Mouse (Mus musculus): ENCODE data around the gene Gpr1. TPM values are rescaled to one million over a fixed set of nuclear protein-coding genes. Genes with fewer than 3 reads are reported as not detected.
A peak's percentile ranks its signal among the peaks of the same experiment; 100 is the strongest.

Gene Gpr1
- polyA plus RNA-seq, 1 experiment from 2014 or later: 0.21 TPM

DNA sequence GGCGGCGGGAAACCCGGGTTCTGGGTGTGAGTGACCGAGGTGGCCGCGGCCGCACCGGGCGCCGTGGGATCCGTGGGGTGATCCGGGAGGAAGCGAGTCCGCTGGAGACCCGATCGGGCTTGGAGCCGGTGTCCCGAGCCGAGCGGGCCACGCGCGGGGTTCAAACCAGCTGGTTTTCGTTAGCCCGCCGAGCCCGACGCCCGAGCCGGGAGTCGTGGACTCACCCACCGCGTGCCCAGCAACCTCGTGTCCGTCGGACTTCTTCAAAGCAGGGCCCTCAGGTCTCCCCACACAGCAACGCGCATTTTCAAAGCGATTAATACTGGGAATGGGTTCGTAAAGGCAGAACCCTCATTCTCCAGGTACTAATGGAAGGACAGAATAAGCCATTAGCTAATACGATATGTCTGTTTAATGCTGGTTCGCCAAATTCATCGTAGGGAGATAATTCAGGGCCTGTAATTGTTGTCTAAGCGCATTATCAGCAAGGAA is 34.1 kb upstream of the Gpr1 start:
- Histone ChIP-seq H3K4me3 (replicated peaks) (peak overlapping the region; percentile 32), H3K27me3 (replicated peaks) (peaks cover 67% of the 10 kb centered on the region), H3K36me3 (no peaks in the 10 kb centered on the region), H3K9me3 (no peaks in the 10 kb centered on the region), H3K27ac (no peak overlapping the region), H3K4me2 (replicated peaks) (peak overlapping the region; percentile 66), H3K9ac (peak overlapping the region; percentile 24; the same call in 1 of the 2 replicates), H3K4me1 (replicated peaks) (0 out of 2 replicates have a peak, but pooled peaks cover 4% of the 10 kb centered on the region)
- no peak for ATAC-seq
- WGBS: 3% methylated on average over 44 of the region's 44 CpGs

DNA sequence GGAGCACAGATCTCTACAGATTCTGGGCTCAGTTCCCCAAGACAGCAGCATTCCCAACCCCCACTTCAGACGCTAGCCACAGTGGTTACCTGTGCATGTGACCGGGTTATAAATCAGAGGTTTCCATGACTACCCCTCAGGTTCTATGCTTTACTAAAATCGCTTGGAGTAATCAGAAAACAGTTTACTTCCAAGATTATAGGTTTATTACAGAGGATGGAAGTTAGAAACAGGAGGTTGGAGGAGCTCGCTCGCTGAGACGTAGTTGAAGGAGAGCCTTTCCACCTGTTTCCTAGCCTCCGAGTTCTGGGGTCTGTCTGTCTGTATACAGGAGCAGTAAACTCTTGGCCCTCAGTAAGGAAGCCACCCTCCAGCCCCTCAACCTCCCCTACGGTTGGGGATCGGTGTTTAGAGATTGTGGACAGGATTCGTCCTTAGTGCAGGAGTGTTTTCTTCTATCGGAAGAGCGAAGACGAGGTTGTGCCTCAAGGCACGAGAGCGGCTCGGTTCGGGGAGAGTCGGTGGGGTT is 33.6 kb upstream of the Gpr1 start:
- H3K36me3 ChIP-seq: no peaks in the 10 kb centered on the region
- peak overlapping the region; percentile 24; the same call in 1 of the 2 replicates for H3K9ac ChIP-seq

DNA sequence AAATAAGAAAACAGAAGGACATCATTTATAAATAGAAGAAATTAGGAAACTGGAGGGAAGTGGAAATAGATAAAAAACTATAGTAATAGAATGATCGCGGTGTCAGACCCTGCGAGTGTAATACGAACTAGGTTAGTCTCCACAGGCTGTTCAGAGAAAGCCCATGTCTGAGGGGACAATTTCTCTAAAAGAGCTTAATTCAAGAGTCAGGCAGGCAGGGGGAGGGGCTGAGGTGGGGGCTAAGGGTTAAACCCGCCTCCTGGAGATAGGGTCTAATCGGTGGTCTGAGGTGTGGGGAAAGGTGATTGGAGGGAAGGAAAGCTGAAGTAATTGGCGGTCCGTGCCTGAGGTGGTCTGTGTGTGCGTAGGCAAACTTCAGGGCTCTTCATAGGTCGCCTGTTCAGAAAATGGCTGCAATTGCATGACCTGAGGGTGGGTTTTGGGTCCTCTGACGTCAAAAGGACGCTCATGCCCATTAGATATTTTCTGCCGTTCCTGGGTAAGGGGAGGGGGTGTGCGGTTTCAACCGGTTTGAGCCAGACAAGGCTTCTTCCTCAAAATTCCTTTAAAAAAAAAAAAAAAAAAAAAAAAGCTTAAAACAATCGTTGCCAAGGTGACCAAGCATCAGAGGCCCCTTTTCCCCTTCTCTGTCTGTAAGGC is 32.6 kb upstream of the Gpr1 start:
- Histone ChIP-seq H3K27ac (no peak overlapping the region), H3K36me3 (no peaks in the 10 kb centered on the region), H3K4me3 (replicated peaks) (no peak overlapping the region)

More for the DNA sequence above, 33.6 kb upstream of the Gpr1 start:
- Histone ChIP-seq H3K27ac (no peak overlapping the region), H3K4me2 (replicated peaks) (peak overlapping the region; percentile 66), H3K4me3 (replicated peaks) (peak overlapping the region; percentile 32), H3K4me1 (replicated peaks) (0 out of 2 replicates have a peak, but pooled peaks cover 4% of the 10 kb centered on the region), H3K27me3 (replicated peaks) (peaks cover 62% of the 10 kb centered on the region), H3K9me3 (no peaks in the 10 kb centered on the region)
- no peak; the same call in 1 of the 2 replicates for ATAC-seq
- WGBS: 1% methylated on average over 18 of the region's 18 CpGs

DNA sequence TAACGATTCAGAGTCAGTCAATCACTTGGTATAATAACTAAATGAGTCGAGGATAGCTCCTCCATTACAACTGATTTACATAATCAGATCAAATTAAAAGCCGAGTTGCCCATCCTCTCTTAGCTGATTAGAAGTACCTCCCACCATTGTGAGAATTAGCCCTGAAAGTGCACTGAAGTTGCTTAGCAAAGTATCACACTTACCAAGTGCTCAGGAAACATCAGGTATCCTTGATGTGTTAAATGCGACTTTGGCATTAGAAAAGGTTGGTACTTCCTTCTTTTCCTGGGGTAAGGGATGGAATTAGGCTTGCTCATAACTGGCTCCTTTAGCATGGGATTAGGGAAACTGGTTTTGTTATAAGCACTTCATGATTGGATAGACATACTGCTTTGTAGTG is 29.5 kb upstream of the Gpr1 start:
- Histone ChIP-seq H3K9ac (no peak overlapping the region), H3K4me2 (replicated peaks) (no peak overlapping the region), H3K27ac (no peak overlapping the region), H3K36me3 (no peaks in the 10 kb centered on the region), H3K4me3 (replicated peaks) (no peak overlapping the region), H3K9me3 (no peaks in the 10 kb centered on the region), H3K4me1 (replicated peaks) (0 out of 2 replicates have a peak, but pooled peaks cover 4% of the 10 kb centered on the region), H3K27me3 (replicated peaks) (peaks cover 30% of the 10 kb centered on the region)
- WGBS: 52% methylated on average over 4 of the region's 4 CpGs
- ATAC-seq: no peak

More for the DNA sequence above, 32.6 kb upstream of the Gpr1 start:
- Histone ChIP-seq H3K4me1 (replicated peaks) (0 out of 2 replicates have a peak, but pooled peaks cover 4% of the 10 kb centered on the region), H3K9me3 (no peaks in the 10 kb centered on the region), H3K9ac (no peak overlapping the region), H3K27me3 (replicated peaks) (peaks cover 53% of the 10 kb centered on the region), H3K4me2 (replicated peaks) (peak overlapping the region; percentile 35)
- peak; percentile 41 for ATAC-seq
- WGBS: 5% methylated on average over 16 of the region's 16 CpGs

DNA sequence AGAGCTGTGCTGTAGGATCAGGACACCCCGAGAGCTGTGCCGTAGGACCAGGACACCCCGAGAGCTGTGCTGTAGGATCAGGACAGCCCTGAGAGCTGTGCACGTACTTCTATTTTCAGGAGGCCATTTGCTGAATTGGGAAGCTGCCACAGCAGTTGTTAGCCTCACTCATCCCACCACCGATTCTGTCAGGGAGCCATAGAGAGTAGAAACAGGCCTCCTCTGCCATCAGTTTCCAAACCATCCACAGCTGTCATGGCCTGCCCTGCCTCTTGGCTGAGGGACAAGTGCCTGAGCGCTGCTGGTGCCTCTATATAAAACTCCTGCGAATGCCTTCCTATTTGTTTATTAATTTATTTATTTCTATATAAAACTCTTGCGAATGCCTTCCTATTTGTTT is 25.4 kb upstream of the Gpr1 start:
- no peak overlapping the region for H3K9ac ChIP-seq
- ATAC-seq: no peak
- H3K4me2 ChIP-seq (replicated peaks): no peak overlapping the region
- H3K4me1 ChIP-seq (replicated peaks): no peaks in the 10 kb centered on the region
- WGBS: 84% methylated on average over 8 of the region's 8 CpGs
- no peak overlapping the region for H3K4me3 ChIP-seq (replicated peaks)
- no peaks in the 10 kb centered on the region for H3K36me3 ChIP-seq
- H3K9me3 ChIP-seq: no peaks in the 10 kb centered on the region
- no peak overlapping the region for H3K27ac ChIP-seq
- peaks cover 3% of the 10 kb centered on the region; the same call in 1 of the 2 replicates for H3K27me3 ChIP-seq (replicated peaks)

DNA sequence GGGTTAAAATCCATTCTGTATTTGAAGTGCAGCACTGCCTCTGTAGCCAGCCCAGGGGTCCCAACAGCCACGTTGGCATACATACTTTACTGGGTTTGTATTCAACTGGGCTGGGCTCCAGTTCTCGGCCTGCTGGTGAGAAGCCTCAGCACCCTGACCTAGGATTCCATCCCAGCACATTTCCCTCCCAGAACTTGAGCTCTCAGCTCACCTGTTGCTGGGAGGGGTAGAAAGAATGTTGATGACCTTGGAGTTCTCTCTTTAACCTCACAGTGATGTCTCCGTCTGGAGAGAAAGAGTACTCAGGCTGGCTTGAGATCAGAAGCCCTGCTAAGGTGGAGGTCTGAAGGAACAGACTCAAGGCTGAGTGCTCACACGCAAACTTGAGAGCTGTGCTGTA is 25.0 kb upstream of the Gpr1 start:
- H3K4me2 ChIP-seq (replicated peaks): no peak overlapping the region
- no peak overlapping the region for H3K9ac ChIP-seq
- ATAC-seq: no peak
- H3K27me3 ChIP-seq (replicated peaks): peaks cover 3% of the 10 kb centered on the region; the same call in 1 of the 2 replicates
- H3K27ac ChIP-seq: no peak overlapping the region
- H3K9me3 ChIP-seq: no peaks in the 10 kb centered on the region
- WGBS: 52% methylated on average over 4 of the region's 4 CpGs
- H3K4me1 ChIP-seq (replicated peaks): no peaks in the 10 kb centered on the region
- no peaks in the 10 kb centered on the region for H3K36me3 ChIP-seq
- no peak overlapping the region for H3K4me3 ChIP-seq (replicated peaks)

DNA sequence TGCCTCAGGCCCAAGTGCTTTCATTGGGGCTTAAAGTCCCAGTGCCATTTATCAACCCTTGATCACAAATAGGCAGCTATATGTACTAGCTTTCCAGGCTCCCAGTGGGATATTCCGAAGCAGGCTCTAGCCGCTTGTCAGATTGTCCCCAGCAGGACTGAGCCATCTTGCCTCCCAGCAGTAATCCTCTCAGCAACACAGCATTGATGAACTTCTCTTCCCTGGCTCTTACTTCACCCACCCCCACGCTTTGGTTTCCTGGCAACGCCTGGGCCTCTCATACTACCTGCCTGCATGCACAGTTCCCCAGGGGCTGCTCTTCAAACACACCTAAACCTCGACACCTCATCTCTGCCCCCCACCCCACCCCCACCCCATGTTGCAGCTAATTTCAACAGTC is 23.0 kb upstream of the Gpr1 start:
- H3K36me3 ChIP-seq: no peaks in the 10 kb centered on the region
- H3K27me3 ChIP-seq (replicated peaks): no peaks in the 10 kb centered on the region
- WGBS: 32% methylated on average over 5 of the region's 5 CpGs
- no peak overlapping the region for H3K27ac ChIP-seq
- H3K4me2 ChIP-seq (replicated peaks): no peak overlapping the region
- no peaks in the 10 kb centered on the region for H3K4me1 ChIP-seq (replicated peaks)
- no peak overlapping the region for H3K4me3 ChIP-seq (replicated peaks)
- ATAC-seq: no peak
- H3K9ac ChIP-seq: no peak overlapping the region
- no peaks in the 10 kb centered on the region for H3K9me3 ChIP-seq

DNA sequence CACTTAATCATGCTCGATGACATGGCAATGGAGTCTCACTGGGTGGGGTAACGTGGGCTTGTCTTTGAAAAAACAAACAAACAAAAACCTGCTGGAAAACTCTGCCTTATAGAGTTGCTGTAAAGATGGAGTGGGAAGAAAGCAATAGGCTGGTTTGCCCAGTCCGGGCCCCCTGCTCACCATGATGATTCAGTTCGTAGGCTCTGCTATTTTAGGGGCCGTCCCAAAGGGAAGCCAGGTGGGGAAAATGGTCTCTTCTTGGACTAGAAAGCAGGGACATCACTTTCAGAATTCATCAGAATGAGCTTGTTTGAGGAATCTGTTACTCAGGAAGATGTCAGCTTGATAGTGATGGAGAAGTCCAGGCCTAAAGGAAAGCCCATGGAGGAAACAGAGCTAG is 12.9 kb upstream of the Gpr1 start:
- WGBS: 74% methylated on average over 5 of the region's 5 CpGs
- no peak overlapping the region for H3K4me2 ChIP-seq (replicated peaks)
- ATAC-seq: no peak

DNA sequence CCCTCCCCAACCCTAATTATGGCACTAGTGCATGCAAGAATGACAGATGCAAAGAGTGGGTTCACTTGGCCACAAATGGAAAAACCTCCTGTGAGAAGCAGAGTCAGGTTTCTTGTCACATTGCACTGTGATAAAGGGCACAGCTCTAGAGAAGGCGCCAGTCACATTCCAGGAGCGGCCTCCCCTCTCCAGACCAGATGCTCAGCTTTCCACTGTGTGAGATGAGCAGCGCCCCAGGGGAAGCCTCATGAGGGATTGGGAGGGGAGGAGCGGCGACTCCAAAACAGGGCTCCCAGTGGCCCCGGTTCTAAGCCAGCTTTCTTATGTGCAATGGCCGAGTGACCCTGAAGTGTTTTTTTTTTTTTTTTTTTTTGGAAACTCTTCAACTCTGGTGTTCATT is 11.5 kb upstream of the Gpr1 start:
- ATAC-seq: no peak
- Histone ChIP-seq H3K36me3 (no peaks in the 10 kb centered on the region), H3K4me2 (replicated peaks) (no peak overlapping the region), H3K4me1 (replicated peaks) (no peaks in the 10 kb centered on the region), H3K27me3 (replicated peaks) (no peaks in the 10 kb centered on the region), H3K9ac (no peak overlapping the region), H3K9me3 (no peaks in the 10 kb centered on the region), H3K4me3 (replicated peaks) (no peak overlapping the region), H3K27ac (no peak overlapping the region)
- 18% methylated on average over 7 of the region's 7 CpGs for WGBS

More for the DNA sequence above, 12.9 kb upstream of the Gpr1 start:
- H3K9me3 ChIP-seq: no peaks in the 10 kb centered on the region
- H3K27me3 ChIP-seq (replicated peaks): no peaks in the 10 kb centered on the region
- H3K4me1 ChIP-seq (replicated peaks): no peaks in the 10 kb centered on the region
- no peaks in the 10 kb centered on the region for H3K36me3 ChIP-seq
- H3K27ac ChIP-seq: no peak overlapping the region
- H3K4me3 ChIP-seq (replicated peaks): no peak overlapping the region
- H3K9ac ChIP-seq: no peak overlapping the region

DNA sequence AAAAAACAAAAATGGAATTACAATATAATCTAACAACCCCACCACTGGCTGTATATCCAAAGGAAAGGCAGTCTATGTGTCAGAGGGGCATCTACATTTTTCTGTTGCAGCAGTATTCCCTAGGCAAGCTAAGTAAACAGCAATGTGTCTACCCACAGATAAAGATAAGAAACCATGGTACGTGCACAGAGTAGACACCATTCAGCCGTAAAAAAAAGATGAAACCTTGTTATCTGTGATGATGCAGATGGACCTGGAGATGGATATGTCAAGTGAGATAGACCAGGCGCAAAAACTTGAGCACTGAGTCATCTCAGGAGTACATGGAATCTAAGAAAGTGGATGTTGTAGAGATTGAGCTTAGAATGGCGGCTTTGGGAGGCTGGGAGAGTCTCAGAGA is 10.7 kb upstream of the Gpr1 start:
- H3K9ac ChIP-seq: no peak overlapping the region
- WGBS: 50% methylated on average over 4 of the region's 4 CpGs
- ATAC-seq: no peak

DNA sequence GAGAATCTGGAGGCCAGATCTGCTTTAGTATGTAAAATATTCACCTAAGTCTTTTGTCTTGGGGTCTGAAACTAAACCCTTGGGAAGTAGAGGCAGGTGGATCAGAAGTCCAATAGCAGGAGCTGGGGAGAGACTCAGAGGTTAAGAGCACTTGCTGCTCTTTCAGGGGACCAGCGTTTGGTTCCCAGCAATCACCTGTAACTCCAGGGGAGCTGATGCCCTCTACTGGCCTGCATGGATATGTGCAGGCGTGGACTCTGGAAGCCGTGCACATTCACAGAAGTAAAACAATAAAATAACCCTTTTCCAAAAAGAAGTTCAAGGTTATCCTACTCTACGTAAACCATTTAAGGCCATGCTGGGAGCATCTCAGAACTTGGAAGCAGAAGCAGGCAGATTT is 4.9 kb upstream of the Gpr1 start:
- H3K9me3 ChIP-seq: no peaks in the 10 kb centered on the region
- H3K4me2 ChIP-seq (replicated peaks): no peak overlapping the region
- H3K27me3 ChIP-seq (replicated peaks): no peaks in the 10 kb centered on the region
- no peak overlapping the region for H3K4me3 ChIP-seq (replicated peaks)
- H3K36me3 ChIP-seq: no peaks in the 10 kb centered on the region
- no peak overlapping the region for H3K27ac ChIP-seq
- WGBS: 94% methylated on average over 4 of the region's 4 CpGs
- H3K9ac ChIP-seq: no peak overlapping the region
- H3K4me1 ChIP-seq (replicated peaks): no peaks in the 10 kb centered on the region
- no peak for ATAC-seq

More for the DNA sequence above, 10.7 kb upstream of the Gpr1 start:
- Histone ChIP-seq H3K4me3 (replicated peaks) (no peak overlapping the region), H3K4me1 (replicated peaks) (no peaks in the 10 kb centered on the region), H3K27ac (no peak overlapping the region), H3K9me3 (no peaks in the 10 kb centered on the region), H3K36me3 (no peaks in the 10 kb centered on the region), H3K27me3 (replicated peaks) (no peaks in the 10 kb centered on the region), H3K4me2 (replicated peaks) (no peak overlapping the region)

DNA sequence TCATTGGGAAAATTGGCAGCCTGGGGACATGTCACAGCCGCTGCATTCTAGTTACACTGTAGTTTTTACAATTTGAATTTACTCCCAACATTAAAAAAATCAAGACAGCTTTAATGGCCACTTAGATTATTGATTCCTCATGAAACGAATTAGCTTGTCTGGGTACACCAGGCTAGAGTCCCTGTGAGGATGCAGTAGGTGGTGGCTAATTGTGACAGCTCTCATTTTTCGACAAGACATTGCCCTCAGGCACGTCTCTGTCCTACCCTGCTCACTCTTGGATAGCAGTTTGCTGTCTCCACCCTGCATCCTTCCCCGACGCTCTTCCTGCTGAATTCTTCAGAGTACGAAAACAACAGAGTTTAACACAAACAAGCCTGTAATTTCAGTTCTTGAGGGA is 288 bp upstream of the Gpr1 start:
- H3K27ac ChIP-seq: no peak overlapping the region
- H3K36me3 ChIP-seq: no peaks in the 10 kb centered on the region
- no peaks in the 10 kb centered on the region for H3K4me1 ChIP-seq (replicated peaks)
- no peaks in the 10 kb centered on the region for H3K27me3 ChIP-seq (replicated peaks)
- H3K9me3 ChIP-seq: no peaks in the 10 kb centered on the region
- no peak overlapping the region for H3K4me3 ChIP-seq (replicated peaks)
- no peak for ATAC-seq
- no peak overlapping the region for H3K9ac ChIP-seq
- H3K4me2 ChIP-seq (replicated peaks): no peak overlapping the region
- 51% methylated on average over 7 of the region's 7 CpGs for WGBS
